Mouse (Mus musculus) C2C12 (cell line): ENCODE data around the gene Txk. TPM values are rescaled to one million over a fixed set of nuclear protein-coding genes. Genes with fewer than 3 reads are reported as not detected.

Experiments
- H3K27me3 ChIP-seq: one replicate; pipeline ENCODE4 v1.6.1; 2011; ENCODE audit not compliant: control insufficient read depth, insufficient read depth, insufficient read length
- H3K36me3 ChIP-seq: one replicate; pipeline ENCODE4 v1.6.1; 2011; ENCODE audit not compliant: control insufficient read depth, insufficient read depth
- H3K4me3 ChIP-seq: one replicate; pipeline ENCODE4 v1.5.1; 2011; ENCODE audit warnings: mild to moderate bottlenecking, control low read depth; ENCODE audit not compliant: poor library complexity, insufficient read depth, severe bottlenecking
- H3K79me2 ChIP-seq: one replicate; pipeline ENCODE4 v1.6.1; 2011; ENCODE audit not compliant: control insufficient read depth, insufficient read depth
- H3K79me3 ChIP-seq: one replicate; pipeline ENCODE4 v1.6.1; 2011; ENCODE audit warnings: low read depth, control low read depth
- H3ac ChIP-seq: one replicate; pipeline ENCODE3; 2011; ENCODE audit warnings: low read depth; ENCODE audit not compliant: control insufficient read depth, insufficient read length
- CEBPB ChIP-seq: IDR thresholded peaks from one replicate; pipeline ENCODE4 v1.6.1; 2011; ENCODE audit warnings: low read depth, mild to moderate bottlenecking, control low read depth, moderate library complexity
- CTCF ChIP-seq: IDR thresholded peaks from one replicate; pipeline ENCODE4 v1.5.1; 2011; ENCODE audit not compliant: control insufficient read depth, insufficient read depth, insufficient read length
- FOSL1 ChIP-seq: IDR thresholded peaks from one replicate; pipeline ENCODE4 v1.8.0; 2011; ENCODE audit warnings: mild to moderate bottlenecking, low read length; ENCODE audit not compliant: poor library complexity, insufficient read depth, severe bottlenecking
- MAX ChIP-seq: IDR thresholded peaks from one replicate; pipeline ENCODE4 v1.6.1; 2011; ENCODE audit warnings: mild to moderate bottlenecking, control low read depth
- MYOD1 ChIP-seq: IDR thresholded peaks from one replicate; pipeline ENCODE4 v1.6.1; 2011; ENCODE audit warnings: low read depth; ENCODE audit not compliant: control insufficient read depth, insufficient read length
- MYOG ChIP-seq: IDR thresholded peaks from one replicate; pipeline ENCODE4 v1.6.1; 2011; ENCODE audit not compliant: control insufficient read depth, insufficient read length; ENCODE audit errors: extremely low read depth
- USF1 ChIP-seq: IDR thresholded peaks from one replicate; pipeline ENCODE4 v1.6.1; 2011; ENCODE audit warnings: low read depth, mild to moderate bottlenecking, control low read depth, moderate library complexity
- polyA plus RNA-seq: library from polyadenylated mRNA; unstranded; fragments of >200 nt; fragmentation: generic; extraction: Trizol; gene quantifications from one replicate; pipeline ENCODE4 v1.2.1, GENCODE M21; 2012; ENCODE audit warnings: missing spikeins

Gene Txk
- polyA plus RNA-seq, 1 experiment: 0.04 TPM

DNA sequence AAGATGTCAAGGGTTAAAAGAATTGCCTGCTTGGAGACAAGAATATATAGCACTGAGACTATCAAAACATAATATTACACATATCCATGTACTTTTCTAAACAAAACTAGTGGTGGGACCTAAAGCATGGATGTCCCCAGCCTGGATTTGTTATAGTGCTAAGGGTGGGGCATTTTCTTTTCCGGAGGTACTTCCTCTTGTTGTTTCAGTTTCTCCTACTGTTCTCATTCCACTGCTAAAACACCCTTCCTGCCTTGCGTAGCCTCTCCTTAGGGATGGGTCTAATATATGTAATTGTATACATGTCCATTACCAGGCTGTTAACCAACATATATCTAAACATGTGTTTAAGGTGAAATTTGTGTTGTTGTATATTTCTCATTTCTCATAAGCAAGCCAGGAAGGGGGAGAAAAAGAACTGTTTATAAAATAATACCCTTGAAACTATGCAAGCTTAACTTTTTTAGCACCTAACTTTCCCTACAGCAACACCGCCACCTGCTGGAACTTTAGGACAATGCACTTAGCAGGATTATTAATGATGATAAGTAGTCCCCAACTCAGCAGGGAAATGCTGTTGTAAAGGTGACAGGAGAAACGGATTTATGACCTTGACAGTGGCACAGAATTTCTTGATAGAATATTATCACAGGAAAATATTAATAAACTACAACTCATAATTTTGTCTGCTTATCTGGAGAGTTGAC is 41.9 kb downstream of the Txk start:
- TF ChIP-seq USF1 (no peak), CTCF (peak; percentile 16)
- Histone ChIP-seq H3ac (no peak overlapping the region), H3K27me3 (no peaks in the 10 kb centered on the region), H3K36me3 (no peaks in the 10 kb centered on the region), H3K79me3 (no peaks in the 10 kb centered on the region), H3K4me3 (no peak overlapping the region), H3K79me2 (no peaks in the 10 kb centered on the region)

- Histone ChIP-seq H3K79me2 (no peaks in the 10 kb centered on the region), H3K27me3 (no peaks in the 10 kb centered on the region), H3K36me3 (no peaks in the 10 kb centered on the region), H3K79me3 (no peaks in the 10 kb centered on the region), H3ac (no peak overlapping the region), H3K4me3 (no peak overlapping the region)
- TF ChIP-seq USF1: no peak
- no peak for TF ChIP-seq MYOD1
- TF ChIP-seq MYOG: no peak
- no peak for TF ChIP-seq CEBPB
- TF ChIP-seq CTCF: no peak
- no peak for TF ChIP-seq MAX
- TF ChIP-seq FOSL1: no peak
These were observed 42.6 kb downstream of the Txk start for GRCm38 (mm10) chr5:72709976-72710375.

- no peak overlapping the region for H3ac ChIP-seq
- no peaks in the 10 kb centered on the region for H3K36me3 ChIP-seq
- no peak overlapping the region for H3K4me3 ChIP-seq
- no peaks in the 10 kb centered on the region for H3K79me3 ChIP-seq
- no peaks in the 10 kb centered on the region for H3K27me3 ChIP-seq
- TF ChIP-seq CEBPB (no peak), MYOG (no peak)
- H3K79me2 ChIP-seq: no peaks in the 10 kb centered on the region
These were observed 43.1 kb downstream of the Txk start for GRCm38 (mm10) chr5:72709451-72709850.

GRCm38 (mm10) chr5:72706722-72707121 is 45.9 kb downstream of the Txk start:
- TF ChIP-seq MAX: no peak
- TF ChIP-seq MYOG: no peak
- no peak for TF ChIP-seq FOSL1
- TF ChIP-seq USF1: no peak
- TF ChIP-seq MYOD1: no peak
- TF ChIP-seq CEBPB: no peak
- no peak for TF ChIP-seq CTCF
- Histone ChIP-seq H3K79me3 (no peaks in the 10 kb centered on the region), H3K36me3 (no peaks in the 10 kb centered on the region), H3K79me2 (no peaks in the 10 kb centered on the region), H3K27me3 (no peaks in the 10 kb centered on the region), H3ac (no peak overlapping the region), H3K4me3 (no peak overlapping the region)

- no peaks in the 10 kb centered on the region for H3K36me3 ChIP-seq
- TF ChIP-seq CTCF (no peak), MYOD1 (no peak), MYOG (no peak), CEBPB (no peak), USF1 (no peak), MAX (no peak), FOSL1 (no peak)
- no peaks in the 10 kb centered on the region for H3K27me3 ChIP-seq
- H3K79me2 ChIP-seq: no peaks in the 10 kb centered on the region
- no peaks in the 10 kb centered on the region for H3K79me3 ChIP-seq
- H3ac ChIP-seq: no peak overlapping the region
- no peak overlapping the region for H3K4me3 ChIP-seq
These were observed 46.5 kb downstream of the Txk start for GRCm38 (mm10) chr5:72706095-72706494.

DNA sequence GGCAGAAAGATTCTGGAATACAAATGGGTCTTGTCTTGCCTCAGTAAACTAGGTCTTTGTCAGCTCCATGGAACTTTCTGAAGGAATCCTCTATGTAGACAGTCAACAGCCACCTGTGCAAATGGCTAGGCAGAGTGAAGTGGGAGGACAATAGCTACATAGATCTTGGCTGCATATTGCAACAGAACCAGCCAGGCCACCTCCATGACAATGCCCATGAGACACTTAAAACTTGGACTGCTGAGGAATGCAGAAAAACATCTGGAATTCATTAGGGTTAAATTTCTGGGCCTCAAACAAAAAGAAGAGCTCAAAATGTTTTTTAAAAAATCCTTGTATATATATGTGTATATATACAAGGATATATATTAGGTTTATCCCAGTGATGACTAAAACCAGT is 50.4 kb downstream of the Txk start:
- Histone ChIP-seq H3K36me3 (no peaks in the 10 kb centered on the region), H3K79me2 (no peaks in the 10 kb centered on the region), H3K4me3 (no peak overlapping the region), H3K27me3 (no peaks in the 10 kb centered on the region), H3ac (no peak overlapping the region), H3K79me3 (no peaks in the 10 kb centered on the region)
- TF ChIP-seq CTCF (no peak), MYOG (no peak), CEBPB (no peak), USF1 (no peak), MAX (no peak), MYOD1 (no peak), FOSL1 (no peak)
